Mouse (Mus musculus) A20 (cell line): ENCODE data around the gene Syf2.
"Not testable (repeated sequence)": the region's sequence is repeated elsewhere in the genome, so short reads cannot be mapped to it uniquely, and the experiment has no call there.

Experiments used
- DNase-seq: peaks from one replicate; pipeline ENCODE4 v3.0.0-alpha.2; 2011; ENCODE audit warnings: low read depth, low spot score

Syf2 gene

DNA sequence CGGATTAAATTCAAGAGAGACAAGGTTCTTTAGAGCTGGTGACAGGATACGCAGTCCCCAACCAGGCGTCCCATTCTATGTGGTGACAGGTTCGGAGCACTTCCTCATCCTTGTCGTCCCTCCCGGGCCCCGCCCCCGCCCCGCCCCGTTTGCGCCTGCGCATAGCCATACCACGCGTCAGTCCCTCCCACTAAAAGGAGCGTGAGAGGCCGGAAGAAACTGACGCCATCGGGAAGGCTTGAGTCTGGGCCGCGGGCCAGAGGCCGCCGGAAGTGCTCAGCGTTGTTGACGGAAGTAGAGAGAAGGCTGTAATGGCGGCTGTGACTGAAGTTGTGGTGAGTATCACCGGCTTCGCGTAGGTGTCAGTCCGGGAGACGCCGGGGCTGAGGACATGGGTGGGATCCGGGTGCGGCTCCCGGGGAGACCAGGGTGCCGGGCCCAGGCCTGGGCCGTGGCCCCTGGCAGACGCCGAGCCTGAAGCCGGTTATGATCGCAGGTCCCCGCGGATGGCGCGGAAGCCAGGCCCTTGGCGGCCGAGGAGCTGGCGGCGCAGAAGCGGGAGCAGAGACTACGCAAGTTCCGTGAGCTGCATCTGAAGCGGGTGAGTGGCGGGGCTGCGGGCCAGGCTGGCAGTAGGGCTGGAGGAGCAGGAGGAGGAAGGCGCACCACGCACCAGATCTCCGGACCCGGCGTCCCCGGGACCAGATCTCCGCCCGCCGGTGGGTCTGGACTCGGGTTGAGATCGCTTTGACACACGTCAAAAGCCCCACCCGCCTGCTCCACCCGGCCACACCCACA is at the start of gene Syf2:
Gene Syf2, plus strand, starts transcription at position 215 of the 798 bp plus-strand sequence.
- DNase-seq, result peak; percentile 99

DNA sequence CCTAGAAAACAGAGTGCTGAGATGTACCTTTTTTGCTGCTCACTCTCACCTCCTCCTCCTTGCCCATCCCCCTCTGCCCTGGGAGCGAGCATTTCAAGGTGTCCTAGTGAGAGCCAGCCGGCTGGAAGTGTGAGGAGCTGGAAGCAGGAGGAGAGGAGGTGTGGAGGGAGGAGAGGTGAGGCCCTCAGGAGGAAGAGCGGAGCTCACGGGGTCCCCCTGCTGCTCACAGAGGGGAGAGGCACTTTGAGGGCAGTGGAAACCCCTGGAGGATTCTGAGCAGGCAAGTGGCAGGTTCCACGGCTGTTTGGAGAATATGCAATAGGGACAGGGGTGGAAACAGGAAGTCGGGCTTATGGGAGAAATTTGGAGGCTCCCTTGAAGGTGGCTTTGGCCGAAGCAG is 47.4 kb upstream of the Syf2 start:
- peak; percentile 66 for DNase-seq

DNA sequence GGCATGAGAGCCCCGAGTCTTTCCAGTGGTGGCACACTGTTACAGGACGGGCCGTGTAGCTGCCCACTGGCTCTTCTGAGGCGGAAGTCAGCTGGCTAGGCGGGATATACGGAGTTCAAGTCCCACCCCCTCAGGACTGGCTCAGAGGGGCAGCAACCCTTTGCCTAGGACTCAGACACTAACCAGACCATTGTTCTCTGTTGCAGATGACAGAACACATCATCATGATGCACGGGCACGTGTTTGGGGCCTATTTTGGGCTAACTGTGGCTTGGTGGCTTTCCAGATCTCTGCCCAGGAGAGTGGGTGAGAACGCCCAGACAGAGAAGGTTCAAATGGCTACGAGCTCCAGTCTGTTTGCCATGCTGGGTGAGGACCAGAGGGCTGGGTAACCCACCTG is 46.9 kb upstream of the Syf2 start:
- no peak for DNase-seq

DNA sequence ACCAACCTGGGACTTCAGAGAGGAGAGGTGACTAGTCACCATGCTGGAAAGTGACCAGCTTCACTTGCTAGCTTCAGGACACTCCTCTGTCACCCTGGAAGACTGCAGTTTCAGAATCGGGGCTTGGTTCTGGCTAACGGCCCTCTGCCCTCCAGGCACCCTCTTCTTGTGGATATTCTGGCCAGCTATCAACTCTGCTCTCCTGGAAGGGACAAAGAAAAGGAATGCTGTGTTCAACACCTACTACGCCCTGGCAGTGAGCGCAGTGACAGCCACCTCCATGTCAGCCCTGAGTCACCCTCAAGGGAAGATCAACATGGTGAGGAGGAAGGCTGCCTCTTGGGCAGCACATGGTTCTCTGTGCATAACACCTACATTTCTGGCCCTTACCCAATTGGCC is 46.3 kb upstream of the Syf2 start:
- no peak for DNase-seq

DNA sequence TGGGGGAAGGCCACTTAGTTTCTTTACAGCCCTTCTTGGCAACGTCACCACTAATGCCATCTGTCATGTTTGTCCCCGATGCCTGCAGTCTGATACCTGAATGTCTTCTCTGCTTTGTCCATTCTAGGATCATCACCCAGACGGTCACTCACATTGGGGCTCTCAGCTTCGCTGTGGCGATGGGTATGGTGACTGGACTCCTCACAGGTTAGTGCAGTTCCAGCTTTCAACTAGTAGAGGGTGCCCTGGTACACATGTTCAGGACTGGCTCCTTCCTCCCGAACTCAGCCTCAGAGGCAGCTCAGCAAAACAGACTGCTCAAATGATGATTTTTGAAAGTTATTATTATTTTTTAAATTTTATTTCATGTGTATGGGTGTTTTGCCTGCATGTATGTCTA is 38.6 kb upstream of the Syf2 start:
- DNase-seq, result peak; percentile 22

DNA sequence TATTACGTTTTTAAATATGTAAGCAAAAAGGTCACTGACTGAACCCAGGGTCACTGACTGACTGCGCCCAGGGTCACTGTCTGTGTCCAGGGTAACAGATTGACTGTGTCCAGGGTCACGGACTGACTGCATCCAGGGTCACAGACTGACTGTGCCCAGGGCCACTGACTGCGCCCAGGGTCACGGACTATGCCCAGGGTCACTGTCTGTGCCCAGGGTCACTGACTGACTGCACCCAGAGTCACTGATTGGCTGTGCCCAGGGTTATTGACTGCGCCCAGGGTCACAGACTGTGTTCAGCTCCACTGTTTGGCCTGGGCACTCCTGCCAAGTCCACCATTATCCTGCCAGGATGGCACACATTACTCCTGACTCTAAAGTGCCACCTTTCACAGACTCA is 33.4 kb upstream of the Syf2 start:
- no peak for DNase-seq

DNA sequence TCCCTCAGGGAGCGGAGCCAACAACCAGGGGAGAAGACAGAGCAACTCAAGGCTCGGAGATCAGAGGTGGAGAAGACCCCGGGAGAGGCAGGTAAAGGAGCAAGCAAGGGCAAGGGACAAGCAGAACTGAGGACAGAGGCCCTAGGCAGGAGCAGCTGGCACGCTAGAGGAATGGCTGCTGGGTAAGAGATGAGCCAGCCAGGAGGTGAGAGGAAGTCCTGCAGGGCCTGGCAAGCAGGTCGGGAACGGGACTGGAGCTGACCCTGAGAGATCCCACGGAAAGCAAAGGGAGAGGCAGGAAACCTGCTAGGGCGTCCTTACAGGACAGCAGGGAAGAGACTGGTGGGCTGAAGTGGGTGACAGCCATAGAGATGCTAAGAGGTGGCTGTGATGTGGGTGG is 29.6 kb upstream of the Syf2 start:
- no peak for DNase-seq

DNA sequence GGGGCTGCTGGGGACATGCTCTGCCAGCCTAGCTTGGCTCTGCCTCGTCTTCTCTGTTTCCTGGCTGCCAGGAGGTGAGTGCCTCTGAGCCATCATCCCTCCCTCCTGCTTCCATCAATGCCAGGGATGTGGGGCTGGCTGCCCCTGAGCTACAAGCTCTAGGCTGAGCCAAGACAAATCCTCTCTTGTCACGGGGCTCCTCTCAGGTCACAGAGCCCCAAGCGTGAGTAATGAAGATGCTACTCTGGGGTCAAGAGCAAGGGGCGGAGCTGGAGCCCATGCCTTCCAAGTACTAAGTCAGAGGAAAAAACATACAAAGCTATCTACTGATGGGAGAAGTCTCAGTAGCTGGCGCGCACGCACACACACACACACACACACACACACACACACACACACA is 27.7 kb upstream of the Syf2 start:
- no peak for DNase-seq

DNA sequence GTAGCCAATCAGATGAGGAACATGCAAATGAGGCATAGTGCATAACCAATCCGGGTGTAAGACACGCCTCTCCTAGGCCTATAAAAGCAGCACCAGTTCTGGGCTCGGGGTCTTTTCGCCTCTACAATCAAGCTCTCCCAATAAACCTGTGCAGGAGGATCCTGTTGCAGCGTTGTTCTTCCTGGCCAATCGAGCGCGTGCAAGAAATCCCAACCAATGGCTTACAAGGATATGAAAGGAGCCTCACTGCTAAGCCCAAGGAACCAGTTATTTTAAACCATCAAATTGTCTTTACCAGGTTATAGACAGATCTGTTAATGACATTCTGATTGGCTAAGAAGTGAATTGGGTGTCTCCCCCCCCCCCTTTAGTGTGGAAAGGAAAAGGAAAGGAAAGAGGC is 19.3 kb upstream of the Syf2 start:
- not testable (repeated sequence) for DNase-seq

DNA sequence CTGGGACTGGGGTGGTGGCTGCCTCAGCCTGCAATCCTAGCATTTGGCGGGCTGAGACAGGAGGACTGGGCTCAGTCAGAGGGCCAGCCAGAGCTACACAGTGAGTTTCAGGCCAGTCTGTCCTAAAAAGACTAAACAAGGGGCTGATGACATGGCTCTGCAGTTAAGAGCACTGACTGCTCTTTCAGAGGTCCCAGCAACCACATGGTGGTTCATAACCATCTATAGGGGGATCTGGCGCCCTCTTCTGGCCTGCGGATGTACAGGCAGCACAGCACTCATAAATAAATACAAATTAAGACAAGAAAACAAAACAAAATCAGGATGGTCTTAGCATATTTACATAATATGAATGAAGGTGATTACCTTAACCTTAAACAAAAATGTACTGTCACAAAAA is 17.3 kb upstream of the Syf2 start:
- peak; percentile 89 for DNase-seq

DNA sequence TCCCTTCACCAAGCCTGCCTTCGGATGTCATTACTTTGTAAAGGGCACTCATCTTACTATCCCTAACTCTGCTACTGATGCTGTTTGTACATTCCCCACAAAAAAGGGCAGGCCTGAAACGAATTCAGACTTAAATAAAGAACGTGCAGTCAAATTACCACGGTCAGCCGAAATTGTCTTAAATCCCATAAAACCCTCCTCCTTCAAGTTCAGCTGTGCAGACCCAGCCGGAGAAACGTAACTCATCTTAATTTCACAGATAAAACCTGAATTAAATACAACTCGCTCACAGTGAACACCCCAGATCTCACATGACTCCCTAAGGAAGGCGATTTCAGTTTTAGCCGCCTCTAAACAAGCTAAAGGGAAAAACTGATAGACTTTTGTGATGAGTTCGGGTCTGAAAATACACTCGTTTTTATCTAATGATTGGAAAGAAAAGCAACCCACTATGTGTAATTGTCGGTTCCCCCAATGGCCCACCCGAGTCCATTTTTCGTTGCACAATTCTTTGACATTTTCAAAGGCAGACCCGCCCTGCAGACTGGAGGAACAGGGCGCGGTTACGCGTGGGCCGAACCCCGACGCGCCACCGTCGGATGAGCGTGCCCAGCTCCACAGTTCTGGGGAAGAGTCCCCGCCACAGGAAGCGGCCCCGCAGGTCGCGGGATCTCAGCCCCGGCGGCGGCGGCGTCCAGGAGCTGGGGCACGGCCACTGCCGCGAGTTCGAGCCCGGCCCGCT is 16.4 kb upstream of the Syf2 start:
- peak; percentile 52 for DNase-seq

DNA sequence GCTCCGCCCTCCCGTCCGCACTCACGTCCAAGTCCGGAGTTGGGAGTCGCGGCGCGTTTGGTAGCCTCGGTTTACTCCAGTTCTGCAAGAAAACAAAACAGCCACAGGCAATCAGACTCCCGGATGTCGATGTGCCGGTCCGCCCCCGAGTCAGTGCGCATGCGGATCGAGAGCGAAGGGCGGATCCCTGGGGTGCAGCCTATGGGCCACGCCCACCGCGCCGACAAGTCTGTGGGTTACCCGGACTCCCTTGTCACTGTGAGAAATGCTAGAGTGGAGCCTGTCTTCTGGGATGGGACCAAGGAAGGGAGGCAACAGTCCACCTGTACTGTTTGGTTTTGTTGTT is 15.9 kb upstream of the Syf2 start, which contains the start of gene Tmem50a:
Gene Tmem50a, minus strand, starts transcription at position 161 of the 346 bp plus-strand sequence.
- peak; percentile 96 for DNase-seq

DNA sequence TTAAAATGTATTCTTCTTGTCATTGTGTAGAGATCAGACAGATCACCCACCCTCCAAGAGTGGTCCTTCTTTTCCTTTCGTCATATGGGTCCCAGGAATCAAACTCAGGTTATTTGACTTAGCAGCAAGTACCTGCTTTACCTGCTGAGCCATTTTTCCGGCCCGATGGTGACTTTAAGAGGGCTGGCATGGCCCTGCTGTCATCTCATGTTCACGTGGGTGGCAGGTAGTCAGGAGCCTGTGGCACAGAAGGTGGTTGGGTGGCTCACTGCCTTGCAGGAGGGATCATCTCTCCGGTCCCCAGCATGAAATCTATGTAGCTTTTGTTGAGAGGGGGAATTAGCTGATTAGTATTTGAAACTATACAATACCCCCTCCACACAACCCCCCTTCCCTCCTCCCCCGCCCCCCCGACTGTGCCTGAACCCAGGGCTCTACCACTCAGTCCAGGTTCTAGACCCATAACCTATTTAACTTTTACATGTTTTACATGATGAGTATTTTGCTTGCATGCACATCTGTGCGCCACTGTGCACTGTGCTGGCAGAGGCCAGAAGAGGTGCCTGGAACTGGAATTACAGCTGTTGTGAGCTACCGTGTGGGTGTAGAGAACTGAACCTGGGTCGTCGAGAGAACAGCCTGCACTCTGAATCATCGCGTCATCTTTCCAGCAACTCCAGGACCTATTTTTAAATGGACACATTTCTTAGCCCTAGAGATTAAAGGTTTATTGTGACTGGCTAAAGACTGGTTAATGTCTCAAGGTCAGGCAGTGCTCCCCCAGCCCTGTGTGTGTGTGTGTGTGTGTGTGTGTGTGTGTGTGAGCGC is 15.3 kb upstream of the Syf2 start:
- no peak for DNase-seq

DNA sequence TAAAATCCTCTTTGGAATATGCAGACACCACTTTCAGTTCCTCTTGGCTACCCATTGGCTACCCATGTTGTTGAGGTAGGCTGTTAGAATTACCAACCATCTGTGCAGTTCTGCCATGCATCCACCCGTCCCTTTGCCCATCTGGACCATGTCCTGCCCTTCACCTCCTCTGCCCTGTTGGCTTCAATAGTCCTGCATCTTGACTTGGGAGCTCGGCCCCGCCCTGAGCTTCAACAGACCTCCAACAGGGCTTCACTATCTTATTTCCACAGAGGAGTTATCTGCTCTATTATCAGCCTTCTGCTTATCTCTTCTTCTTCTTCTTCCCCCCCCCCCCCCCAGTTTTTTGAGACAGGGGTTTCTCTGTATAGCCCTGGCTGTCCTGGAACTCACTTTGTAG is 13.5 kb upstream of the Syf2 start:
- DNase-seq, result peak; percentile 43

DNA sequence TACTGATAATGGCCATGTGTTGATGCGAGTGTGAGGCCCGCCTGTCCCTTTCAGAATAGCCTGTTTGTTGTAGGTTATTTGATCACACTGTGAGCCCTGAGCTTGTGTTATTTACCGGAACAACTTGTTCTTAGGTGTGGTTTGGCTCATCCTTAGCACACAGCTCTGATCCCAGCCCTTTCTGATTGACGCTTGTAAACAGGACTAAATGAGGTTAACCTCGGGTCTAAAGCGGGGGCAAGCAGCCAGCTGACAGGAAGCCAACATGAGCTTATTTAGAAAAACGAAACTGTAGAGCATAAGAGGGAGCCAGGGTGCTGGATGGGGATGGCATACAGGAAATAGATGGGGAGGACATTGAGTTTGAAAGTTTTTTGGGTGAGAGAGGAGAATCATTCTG is 12.3 kb upstream of the Syf2 start:
- peak; percentile 60 for DNase-seq

DNA sequence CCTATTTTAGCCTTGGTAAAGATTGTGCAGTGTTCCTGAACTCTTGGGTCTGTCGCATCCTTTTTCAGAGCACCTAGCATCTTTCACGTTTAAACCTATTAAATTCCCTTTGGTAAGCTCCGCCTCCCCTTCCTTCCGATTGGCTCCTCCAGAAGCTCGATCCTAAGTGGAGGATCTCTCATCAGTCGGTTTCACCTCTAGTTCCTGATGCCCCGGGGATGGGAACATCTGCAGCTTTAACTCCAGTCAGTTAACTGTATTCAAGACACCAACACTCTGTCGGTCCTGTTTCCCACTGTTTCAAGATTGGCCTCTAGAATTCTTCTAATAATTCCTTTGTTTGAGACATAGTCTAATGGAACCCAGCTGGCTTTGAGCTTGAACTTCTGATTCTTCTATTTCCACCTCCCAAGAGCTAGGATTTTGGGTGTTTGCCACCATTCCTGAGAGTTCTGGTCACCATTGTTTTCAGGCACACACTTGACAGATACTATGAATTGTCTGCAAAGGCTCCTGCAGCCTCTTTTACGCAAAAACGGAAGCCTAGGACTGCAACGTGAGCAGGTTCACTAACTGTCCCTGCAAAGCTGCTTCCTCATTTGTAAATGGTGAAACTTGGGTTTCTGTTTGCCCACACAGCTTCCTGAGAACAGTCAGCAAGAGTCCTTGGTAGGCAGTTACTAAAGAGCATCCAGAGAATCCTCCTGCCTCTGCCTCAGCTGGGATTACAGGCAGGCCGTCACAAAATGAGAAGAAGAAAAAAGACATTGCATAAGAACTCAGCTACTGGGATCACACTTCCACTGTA is 10.8 kb upstream of the Syf2 start:
- peak; percentile 88 for DNase-seq

DNA sequence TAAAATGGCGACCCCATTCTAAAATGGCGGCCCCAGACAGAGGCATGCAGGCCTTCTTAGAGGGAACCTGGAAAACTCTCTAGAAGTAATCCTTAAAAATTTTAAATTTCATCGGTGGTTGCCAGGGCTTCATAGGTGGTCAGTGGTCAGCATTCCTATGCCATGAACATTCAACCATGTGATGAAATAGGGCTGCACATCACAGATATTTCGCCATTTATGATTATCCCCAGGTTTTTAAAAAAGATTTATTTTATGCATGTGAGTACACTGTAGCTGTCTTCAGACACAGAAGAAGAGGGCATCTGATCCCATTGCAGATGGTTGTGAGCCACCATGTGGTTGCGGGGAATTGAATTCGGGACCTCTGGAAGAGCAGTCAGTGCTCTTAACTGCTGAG is 10.1 kb upstream of the Syf2 start:
- no peak for DNase-seq

DNA sequence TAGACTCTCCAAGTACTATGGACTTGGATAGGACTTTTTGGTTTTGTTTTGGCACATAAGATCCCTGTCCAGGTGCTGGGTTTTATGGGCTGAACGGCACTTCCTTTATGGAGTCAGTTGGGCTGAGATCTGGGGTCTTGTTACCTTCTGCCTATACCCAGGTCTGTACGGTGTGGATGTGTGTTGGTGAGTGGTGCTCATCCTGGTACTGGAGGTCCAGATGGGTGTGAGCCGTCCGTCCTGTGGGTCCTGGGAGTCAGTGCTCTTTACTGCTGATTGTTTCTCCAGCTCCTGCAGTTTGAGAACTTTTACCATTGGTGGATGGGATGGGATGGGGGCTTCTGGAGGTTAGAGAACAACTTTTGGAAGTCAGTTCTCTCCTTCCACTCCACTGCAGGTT is 9.0 kb upstream of the Syf2 start:
- peak; percentile 18 for DNase-seq

DNA sequence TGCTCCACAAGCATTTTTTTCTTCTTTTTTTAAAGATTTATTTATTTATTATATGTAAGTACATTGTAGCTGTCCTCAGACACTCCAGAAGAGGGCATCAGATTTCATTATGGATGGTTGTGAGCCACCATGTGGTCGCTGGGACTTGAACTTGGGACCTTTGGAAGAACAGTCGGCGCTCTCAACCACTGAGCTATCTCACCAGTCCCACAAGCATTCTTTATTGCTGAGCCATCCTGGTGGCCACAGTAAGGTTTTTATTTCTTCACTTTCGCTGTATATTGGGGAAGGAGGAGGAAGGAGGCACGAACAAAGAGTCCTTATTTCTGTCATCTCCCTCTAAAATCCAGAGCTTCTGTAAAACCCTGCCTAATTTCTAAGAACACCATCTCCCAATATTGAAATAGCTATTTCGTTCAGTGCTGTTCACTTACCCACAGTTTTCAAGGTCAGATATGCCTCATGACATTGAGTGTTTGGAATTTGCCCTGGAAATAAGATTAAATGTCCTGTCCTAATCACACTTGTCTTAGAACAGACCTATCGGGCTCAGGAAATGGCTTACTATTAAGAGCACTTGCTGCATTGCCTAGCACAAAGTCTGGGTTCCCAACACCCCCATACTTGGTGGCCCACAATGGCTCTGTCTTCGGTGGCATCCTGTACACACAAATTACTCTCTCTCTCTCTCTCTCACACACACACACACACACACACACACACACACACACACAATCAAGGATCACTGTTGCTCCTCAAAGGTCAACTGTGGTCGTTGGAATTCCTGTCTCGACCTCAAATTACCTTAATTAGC is 8.4 kb upstream of the Syf2 start:
- DNase-seq, result no peak

DNA sequence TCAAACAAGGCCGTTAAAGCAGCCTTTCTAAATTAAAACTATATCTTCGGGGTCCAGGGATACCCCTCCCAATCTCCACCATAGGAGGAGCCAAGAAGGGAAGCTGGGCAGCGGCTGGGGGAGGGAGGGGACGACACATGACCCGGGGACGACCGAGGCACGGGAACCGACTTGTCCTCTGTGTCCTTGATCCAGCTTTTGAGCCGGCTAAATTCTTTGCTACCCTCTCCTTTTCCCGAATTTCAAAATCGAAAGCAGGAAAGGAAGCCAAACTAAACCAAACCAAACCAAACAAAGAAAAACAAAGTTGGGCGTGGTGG is 7.8 kb upstream of the Syf2 start:
- peak; percentile 81 for DNase-seq
